Mouse (Mus musculus): Measurements from ENCODE around the gene Kcnc2. TPM values are rescaled to one million over a fixed set of nuclear protein-coding genes. Genes with fewer than 3 reads are reported as not detected.
A peak's percentile ranks its signal among the peaks of the same experiment; 100 is the strongest.

The Kcnc2 gene
- polyA plus RNA-seq, 1 experiment from 2014 or later, result 5.7 TPM

DNA sequence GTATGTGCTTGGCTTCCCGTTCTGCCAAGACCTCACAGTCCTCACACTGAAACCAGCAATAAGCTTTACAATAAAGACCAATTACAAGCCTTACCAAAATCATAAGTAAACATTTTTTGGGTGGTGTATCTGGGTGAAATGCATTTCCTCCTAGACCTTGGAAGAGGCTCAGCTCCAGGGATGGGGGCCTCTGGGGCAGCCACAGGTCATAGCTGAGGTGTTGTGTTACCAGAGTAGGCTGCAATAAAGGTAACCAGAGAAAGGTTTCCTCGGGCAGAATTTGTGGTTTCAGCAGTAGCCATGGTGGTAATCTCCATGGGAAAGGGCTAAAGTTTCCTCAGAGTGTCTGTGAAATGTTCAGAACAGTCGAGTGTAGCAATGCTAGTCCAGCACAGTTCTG, 97.4 kb downstream of the Kcnc2 start:
- no peak for ATAC-seq
- H3K27ac ChIP-seq (ENCODE audit: low read length), result no peak overlapping the region
- no peaks in the 10 kb centered on the region for H3K9me3 ChIP-seq (ENCODE audit: control insufficient read depth, low read length)
- H3K4me2 ChIP-seq (ENCODE audit: low read length), result no peak overlapping the region
- no peaks in the 10 kb centered on the region for H3K36me3 ChIP-seq (ENCODE audit: control insufficient read depth, insufficient read depth)
- H3K4me3 ChIP-seq (replicated peaks; ENCODE audit: low read length), result no peak overlapping the region
- H3K27me3 ChIP-seq (replicated peaks; ENCODE audit: control insufficient read depth, insufficient read depth, low read length), result no peaks in the 10 kb centered on the region
- H3K4me1 ChIP-seq (replicated peaks; ENCODE audit: control insufficient read depth, insufficient read depth, low read length), result no peaks in the 10 kb centered on the region
- H3K9ac ChIP-seq (replicated peaks; ENCODE audit: low read depth, low read length), result no peak overlapping the region
- WGBS, result 79% methylated on average over 3 of the region's 3 CpGs

- no peaks in the 10 kb centered on the region for H3K9me3 ChIP-seq (ENCODE audit: control insufficient read depth, low read length)
- no peaks in the 10 kb centered on the region for H3K36me3 ChIP-seq (ENCODE audit: control insufficient read depth, insufficient read depth)
- no peak overlapping the region for H3K4me2 ChIP-seq (ENCODE audit: low read length)
- no peak overlapping the region for H3K9ac ChIP-seq (replicated peaks; ENCODE audit: low read depth, low read length)
- peak; percentile 83; the same call in 1 of the 2 replicates for ATAC-seq
- H3K27me3 ChIP-seq (replicated peaks; ENCODE audit: control insufficient read depth, insufficient read depth, low read length), result no peaks in the 10 kb centered on the region
- 76% methylated on average over 5 of the region's 5 CpGs for WGBS
- H3K4me3 ChIP-seq (replicated peaks; ENCODE audit: low read length), result no peak overlapping the region
- H3K27ac ChIP-seq (ENCODE audit: low read length), result no peak overlapping the region
- peaks cover 3% of the 10 kb centered on the region; the same call in 1 of the 2 replicates for H3K4me1 ChIP-seq (replicated peaks; ENCODE audit: control insufficient read depth, insufficient read depth, low read length)
Measured at GRCm38 (mm10) chr10:112377163-112377562, 106.2 kb downstream of the Kcnc2 start.

DNA sequence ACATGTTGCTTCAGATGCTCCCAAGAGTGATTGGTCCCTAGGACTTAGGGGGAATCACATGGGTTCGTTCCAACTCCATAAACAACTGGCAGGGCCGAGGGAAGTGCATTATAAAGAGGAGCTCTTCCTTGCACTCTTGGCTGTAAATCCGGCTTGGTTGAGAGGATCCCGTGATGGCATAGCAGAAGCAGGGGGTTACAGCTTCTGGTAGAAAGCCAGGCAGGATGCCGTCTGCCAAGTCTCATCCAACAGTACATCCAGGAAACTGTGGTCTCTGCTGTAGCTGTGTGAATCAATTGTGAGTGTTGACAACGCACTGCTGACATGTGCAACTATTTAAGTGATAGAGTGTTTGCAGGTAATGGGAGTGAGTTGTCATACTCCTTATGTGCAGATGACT, 107.5 kb downstream of the Kcnc2 start:
- H3K4me2 ChIP-seq (ENCODE audit: low read length), result no peak overlapping the region
- H3K4me3 ChIP-seq (replicated peaks; ENCODE audit: low read length), result no peak overlapping the region
- H3K36me3 ChIP-seq (ENCODE audit: control insufficient read depth, insufficient read depth), result no peaks in the 10 kb centered on the region
- H3K27me3 ChIP-seq (replicated peaks; ENCODE audit: control insufficient read depth, insufficient read depth, low read length), result no peaks in the 10 kb centered on the region
- H3K9me3 ChIP-seq (ENCODE audit: control insufficient read depth, low read length), result no peaks in the 10 kb centered on the region
- peaks cover 3% of the 10 kb centered on the region; the same call in 1 of the 2 replicates for H3K4me1 ChIP-seq (replicated peaks; ENCODE audit: control insufficient read depth, insufficient read depth, low read length)
- H3K9ac ChIP-seq (replicated peaks; ENCODE audit: low read depth, low read length), result no peak overlapping the region
- ATAC-seq, result peak; percentile 41; the same call in 1 of the 2 replicates
- 60% methylated on average over 6 of the region's 6 CpGs for WGBS
- H3K27ac ChIP-seq (ENCODE audit: low read length), result no peak overlapping the region

GRCm38 (mm10) chr10:112380590-112380989, 109.7 kb downstream of the Kcnc2 start:
- no peak overlapping the region for H3K9ac ChIP-seq (replicated peaks; ENCODE audit: low read depth, low read length)
- no peaks in the 10 kb centered on the region for H3K9me3 ChIP-seq (ENCODE audit: control insufficient read depth, low read length)
- no peak overlapping the region for H3K27ac ChIP-seq (ENCODE audit: low read length)
- H3K4me3 ChIP-seq (replicated peaks; ENCODE audit: low read length), result no peak overlapping the region
- H3K36me3 ChIP-seq (ENCODE audit: control insufficient read depth, insufficient read depth), result no peaks in the 10 kb centered on the region
- no peaks in the 10 kb centered on the region for H3K27me3 ChIP-seq (replicated peaks; ENCODE audit: control insufficient read depth, insufficient read depth, low read length)
- peaks cover 3% of the 10 kb centered on the region; the same call in 1 of the 2 replicates for H3K4me1 ChIP-seq (replicated peaks; ENCODE audit: control insufficient read depth, insufficient read depth, low read length)
- ATAC-seq, result no peak
- H3K4me2 ChIP-seq (ENCODE audit: low read length), result no peak overlapping the region
- WGBS, result 94% methylated on average over 6 of the region's 6 CpGs

DNA sequence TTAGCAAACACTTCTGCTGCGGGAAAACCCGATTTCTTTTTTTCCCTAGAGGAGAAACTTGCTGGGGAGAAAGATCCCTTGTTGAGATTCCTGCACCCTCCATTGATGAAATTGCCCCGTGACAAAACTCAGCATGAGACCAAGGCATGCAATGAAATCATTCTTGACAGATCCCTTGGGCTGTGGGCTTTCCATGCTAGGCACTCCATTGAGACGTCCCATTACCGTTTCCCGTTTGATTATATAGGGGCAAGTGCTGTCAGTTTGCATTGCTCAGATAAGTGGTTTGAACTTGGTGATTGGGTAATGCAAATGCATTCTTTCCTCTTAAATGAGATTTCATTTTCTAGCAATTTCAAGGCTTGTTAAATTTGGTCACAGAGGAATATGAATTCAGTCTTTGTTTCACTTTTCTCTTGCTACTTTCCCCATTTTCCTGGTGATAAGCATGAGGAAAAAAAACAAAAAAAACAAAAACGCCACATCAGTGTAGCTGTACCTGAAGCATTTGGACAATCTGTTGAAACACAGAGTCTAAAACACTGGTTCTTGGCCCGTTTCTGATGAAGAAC, 123.6 kb downstream of the Kcnc2 start:
- Histone ChIP-seq H3K4me1 (replicated peaks; ENCODE audit: control insufficient read depth, insufficient read depth, low read length) (no peaks in the 10 kb centered on the region), H3K4me2 (ENCODE audit: low read length) (no peak overlapping the region), H3K9ac (replicated peaks; ENCODE audit: low read depth, low read length) (no peak overlapping the region), H3K27ac (ENCODE audit: low read length) (no peak overlapping the region), H3K36me3 (ENCODE audit: control insufficient read depth, insufficient read depth) (no peaks in the 10 kb centered on the region), H3K4me3 (replicated peaks; ENCODE audit: low read length) (no peak overlapping the region), H3K27me3 (replicated peaks; ENCODE audit: control insufficient read depth, insufficient read depth, low read length) (no peaks in the 10 kb centered on the region), H3K9me3 (ENCODE audit: control insufficient read depth, low read length) (no peaks in the 10 kb centered on the region)
- ATAC-seq, result no peak
- 58% methylated on average over 8 of the region's 8 CpGs for WGBS

DNA sequence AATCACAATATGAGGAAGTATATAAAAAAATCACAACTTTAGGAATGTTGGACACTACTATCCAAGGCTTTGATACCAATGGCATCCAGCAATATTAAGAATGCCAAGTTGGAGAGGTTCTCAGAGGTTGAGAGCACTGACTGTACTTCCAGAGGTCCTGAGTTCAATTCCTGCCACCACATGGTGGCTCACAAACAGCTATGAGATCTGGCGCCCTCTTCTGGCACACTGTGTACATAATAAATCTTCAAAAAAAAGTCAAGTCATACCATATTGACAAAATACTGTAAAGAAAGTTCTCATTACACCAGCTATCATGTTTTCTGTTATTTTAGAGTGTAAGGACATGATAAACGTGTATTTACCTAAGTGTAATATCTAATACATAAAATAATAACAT, 126.3 kb downstream of the Kcnc2 start:
- WGBS, result 54% methylated on average over 2 of the region's 2 CpGs
- no peak for ATAC-seq
- Histone ChIP-seq H3K27me3 (replicated peaks; ENCODE audit: control insufficient read depth, insufficient read depth, low read length) (no peaks in the 10 kb centered on the region), H3K36me3 (ENCODE audit: control insufficient read depth, insufficient read depth) (no peaks in the 10 kb centered on the region), H3K4me3 (replicated peaks; ENCODE audit: low read length) (no peak overlapping the region), H3K9me3 (ENCODE audit: control insufficient read depth, low read length) (no peaks in the 10 kb centered on the region), H3K27ac (ENCODE audit: low read length) (no peak overlapping the region), H3K9ac (replicated peaks; ENCODE audit: low read depth, low read length) (no peak overlapping the region), H3K4me1 (replicated peaks; ENCODE audit: control insufficient read depth, insufficient read depth, low read length) (peaks cover 6% of the 10 kb centered on the region; the same call in 1 of the 2 replicates), H3K4me2 (ENCODE audit: low read length) (no peak overlapping the region)

GRCm38 (mm10) chr10:112400591-112401404, 129.9 kb downstream of the Kcnc2 start:
- Histone ChIP-seq H3K9me3 (ENCODE audit: control insufficient read depth, low read length) (no peaks in the 10 kb centered on the region), H3K4me3 (replicated peaks; ENCODE audit: low read length) (no peak overlapping the region), H3K36me3 (ENCODE audit: control insufficient read depth, insufficient read depth) (no peaks in the 10 kb centered on the region), H3K4me2 (ENCODE audit: low read length) (peak overlapping the region; percentile 17; the same call in 1 of the 2 replicates), H3K27ac (ENCODE audit: low read length) (no peak overlapping the region), H3K27me3 (replicated peaks; ENCODE audit: control insufficient read depth, insufficient read depth, low read length) (no peaks in the 10 kb centered on the region), H3K4me1 (replicated peaks; ENCODE audit: control insufficient read depth, insufficient read depth, low read length) (peaks cover 6% of the 10 kb centered on the region; the same call in 1 of the 2 replicates), H3K9ac (replicated peaks; ENCODE audit: low read depth, low read length) (no peak overlapping the region)
- WGBS, result 37% methylated on average over 9 of the region's 9 CpGs
- ATAC-seq, result no peak

DNA sequence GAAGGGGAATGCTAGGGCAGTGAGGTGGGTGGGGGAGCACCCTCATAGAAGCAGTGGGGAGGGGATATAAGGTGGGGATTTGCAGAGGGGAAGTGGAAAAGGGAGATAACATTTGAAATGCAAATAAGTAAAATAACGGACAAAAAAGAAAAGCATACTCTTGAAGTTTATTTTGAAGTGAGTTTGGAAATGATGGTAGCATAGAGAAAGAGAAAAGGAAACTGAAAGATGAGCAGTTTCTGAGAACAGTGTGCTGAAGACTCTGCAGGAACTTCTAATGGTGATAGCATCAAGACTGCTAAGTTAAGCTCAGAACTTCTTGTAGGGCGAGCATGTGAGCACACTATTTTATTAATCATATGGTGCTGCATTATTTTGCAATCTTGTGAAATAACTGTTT, 138.6 kb downstream of the Kcnc2 start:
- no peaks in the 10 kb centered on the region for H3K27me3 ChIP-seq (replicated peaks; ENCODE audit: control insufficient read depth, insufficient read depth, low read length)
- no peaks in the 10 kb centered on the region for H3K4me1 ChIP-seq (replicated peaks; ENCODE audit: control insufficient read depth, insufficient read depth, low read length)
- 76% methylated on average over 2 of the region's 2 CpGs for WGBS
- H3K9me3 ChIP-seq (ENCODE audit: control insufficient read depth, low read length), result no peaks in the 10 kb centered on the region
- H3K36me3 ChIP-seq (ENCODE audit: control insufficient read depth, insufficient read depth), result no peaks in the 10 kb centered on the region
- H3K4me3 ChIP-seq (replicated peaks; ENCODE audit: low read length), result no peak overlapping the region
- ATAC-seq, result no peak
- no peak overlapping the region for H3K9ac ChIP-seq (replicated peaks; ENCODE audit: low read depth, low read length)
- no peak overlapping the region for H3K4me2 ChIP-seq (ENCODE audit: low read length)
- no peak overlapping the region for H3K27ac ChIP-seq (ENCODE audit: low read length)

GRCm38 (mm10) chr10:112423327-112423726, 152.4 kb downstream of the Kcnc2 start:
- no peaks in the 10 kb centered on the region for H3K4me1 ChIP-seq (replicated peaks; ENCODE audit: control insufficient read depth, insufficient read depth, low read length)
- no peak for ATAC-seq
- no peak overlapping the region for H3K4me3 ChIP-seq (replicated peaks; ENCODE audit: low read length)
- no peaks in the 10 kb centered on the region for H3K36me3 ChIP-seq (ENCODE audit: control insufficient read depth, insufficient read depth)
- no peaks in the 10 kb centered on the region for H3K9me3 ChIP-seq (ENCODE audit: control insufficient read depth, low read length)
- no peaks in the 10 kb centered on the region for H3K27me3 ChIP-seq (replicated peaks; ENCODE audit: control insufficient read depth, insufficient read depth, low read length)
- no peak overlapping the region for H3K9ac ChIP-seq (replicated peaks; ENCODE audit: low read depth, low read length)
- H3K4me2 ChIP-seq (ENCODE audit: low read length), result no peak overlapping the region
- WGBS, result 61% methylated on average over 10 of the region's 10 CpGs
- no peak overlapping the region for H3K27ac ChIP-seq (ENCODE audit: low read length)

All from forebrain, embryonic 16.5 days (tissue).